8 mouse cellular contexts compared by ENCODE assay signal in the genomic region with DNA sequence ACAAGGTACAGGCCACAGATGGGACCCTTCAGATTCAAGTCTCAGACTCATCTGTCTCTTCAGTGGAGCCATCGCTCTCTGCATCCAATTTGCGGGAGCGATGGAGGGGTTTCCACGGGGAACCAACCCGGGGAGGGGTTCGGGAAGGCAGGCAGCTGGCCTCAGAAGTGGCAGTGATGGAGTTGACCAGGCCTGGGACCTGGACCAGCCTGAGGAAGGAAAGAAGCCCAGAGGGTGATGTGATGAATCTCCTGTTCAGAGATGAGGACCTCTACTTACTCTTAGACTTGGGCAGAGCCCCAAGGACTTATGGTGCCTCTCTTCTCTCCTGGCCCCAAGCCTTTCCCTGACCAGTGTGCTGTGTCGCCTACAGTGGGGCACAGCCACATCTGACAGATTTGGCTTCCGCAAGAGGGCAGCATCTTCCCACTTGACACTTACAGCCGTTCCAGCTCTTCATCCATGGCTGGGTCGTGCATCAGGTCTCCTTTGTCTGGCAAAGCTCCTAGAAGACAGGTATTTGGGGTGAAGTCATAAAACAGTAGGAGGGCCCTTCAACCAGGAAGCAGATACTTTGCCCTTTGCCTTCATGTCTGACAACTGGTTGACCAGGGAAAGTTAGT. TPM values are rescaled to one million over a fixed set of nuclear protein-coding genes. Genes with fewer than 3 reads are reported as not detected.
A peak's percentile ranks its signal among the peaks of the same experiment; 100 is the strongest.
DNase-seq lines count a peak whose midpoint lies in the region; ATAC-seq and TF ChIP-seq lines count a peak whose summit lies in the region.

No protein-coding gene starts in this region.

- no peaks in the 10 kb centered on the region for H3K4me1 ChIP-seq in heart, postnatal 0 days (ENCODE audit: control insufficient read depth, insufficient read depth)
- H3K4me1 ChIP-seq in embryonic fibroblast, embryonic 13.5 days (ENCODE audit: control insufficient read depth, insufficient read depth, low read length) = no peaks in the 10 kb centered on the region
- H3K4me1 ChIP-seq in lung, embryonic 15.5 days = no peaks in the 10 kb centered on the region

- no peaks in the 10 kb centered on the region for H3K9me3 ChIP-seq in heart, postnatal 0 days (replicated peaks; ENCODE audit: control insufficient read depth, low read length)
- H3K9me3 ChIP-seq in lung, embryonic 15.5 days = no peaks in the 10 kb centered on the region

- peak; percentile 43 for ATAC-seq in heart, postnatal 0 days (ENCODE audit: insufficient read depth, low read depth)
- peak; percentile 59; the same call in 1 of the 2 replicates for ATAC-seq in lung, embryonic 15.5 days (ENCODE audit: borderline replicate concordance, extremely low read depth, low FRiP score, low TSS enrichment)

- no peak overlapping the region for H3K4me2 ChIP-seq in heart, postnatal 0 days (ENCODE audit: low read depth, low read length)
- no peak overlapping the region for H3K4me2 ChIP-seq in lung, embryonic 15.5 days

- no peak for TF ChIP-seq EP300 in heart, postnatal 0 days (IDR thresholded peaks at IDR 0.05; ENCODE audit: low read depth)

- WGBS in heart, postnatal 0 days = 26% methylated on average over 10 of the region's 10 CpGs
- WGBS in lung, embryonic 15.5 days = 33% methylated on average over 10 of the region's 10 CpGs

- TF ChIP-seq POLR2A in embryonic fibroblast, embryonic 13.5 days (IDR thresholded peaks at IDR 0.05; ENCODE audit: low read depth, low read length) = no peak

- H3K27ac ChIP-seq in heart, postnatal 0 days (ENCODE audit: low read depth) = no peak overlapping the region
- no peak overlapping the region for H3K27ac ChIP-seq in embryonic fibroblast, embryonic 13.5 days (ENCODE audit: insufficient read depth, low read length)
- no peak overlapping the region for H3K27ac ChIP-seq in lung, embryonic 15.5 days

- no peak for DNase-seq in heart, postnatal 0 days (ENCODE audit: low spot score)
- DNase-seq in heart, adult 9 months (ENCODE audit: low spot score in 2 of 2) = no peak
- DNase-seq in adrenal gland, postnatal 25 days = peak; percentile 57
- peak; percentile 59 for DNase-seq in kidney, adult 18-20 months
- DNase-seq in right cerebral cortex, postnatal 14 days = peak; percentile 56
- DNase-seq in layer of hippocampus, postnatal 14 days (ENCODE audit: low spot score in 2 of 2) = no peak

- H3K4me3 ChIP-seq in heart, postnatal 0 days (ENCODE audit: low read depth, low read length) = no peak overlapping the region
- no peak overlapping the region for H3K4me3 ChIP-seq in embryonic fibroblast, embryonic 13.5 days (ENCODE audit: insufficient read depth, low read length)
- no peak overlapping the region for H3K4me3 ChIP-seq in lung, embryonic 15.5 days

- H3K36me3 ChIP-seq in heart, postnatal 0 days (replicated peaks; ENCODE audit: control insufficient read depth, insufficient read depth, low read length) = peaks cover 34% of the 10 kb centered on the region
- H3K36me3 ChIP-seq in lung, embryonic 15.5 days = peaks cover 35% of the 10 kb centered on the region

- H3K27me3 ChIP-seq in heart, postnatal 0 days (ENCODE audit: control insufficient read depth, insufficient read depth, low read length) = no peaks in the 10 kb centered on the region
- no peaks in the 10 kb centered on the region for H3K27me3 ChIP-seq in lung, embryonic 15.5 days

- H3K9ac ChIP-seq in heart, postnatal 0 days (replicated peaks; ENCODE audit: low read depth, low read length) = no peak overlapping the region
- H3K9ac ChIP-seq in lung, embryonic 15.5 days = no peak overlapping the region

- TF ChIP-seq CTCF in heart, postnatal 0 days (IDR thresholded peaks at IDR 0.05; ENCODE audit: low read depth) = peak; percentile 73
- TF ChIP-seq CTCF in embryonic fibroblast, embryonic 13.5 days (IDR thresholded peaks at IDR 0.05; ENCODE audit: borderline replicate concordance, insufficient read depth, low read length) = peak; percentile 69; the same call in 1 of the 2 replicates

RNA-seq across cellular contexts. Expression of gene Arfgap2, which starts 14.1 kb away (rescaled TPM):
- total RNA-seq in heart, postnatal 0 days (2014; rRNA removed; ENCODE audit: low replicate concordance) = 49.9 and 56.5 TPM in 2 replicates
- polyA plus RNA-seq in heart, postnatal 0 days (2015; fragmentation: Nextera tagmentation; extraction: Ambion mirVana) = 53.0 and 56.3 TPM in 2 replicates
- 107 and 108 TPM in 2 replicates for total RNA-seq in adrenal gland, postnatal 25 days (2021)
- polyA plus RNA-seq in embryonic fibroblast, embryonic 13.5 days (2011; ENCODE audit: insufficient read length, low read depth, missing spikeins) = 50.4 and 67.0 TPM in 2 replicates
- polyA plus RNA-seq in lung, embryonic 15.5 days (2015; fragmentation: Nextera tagmentation; extraction: Ambion mirVana) = 89.5 and 93.0 TPM in 2 replicates
- 10 to 100 TPM; 63.9 to 65.1 TPM for total RNA-seq in layer of hippocampus, postnatal 14 days (2021)

RNA-seq across cellular contexts. Expression of gene Pacsin3, which starts 23.1 kb away (rescaled TPM):
- 104 and 128 TPM in 2 replicates for total RNA-seq in heart, postnatal 0 days (2014; rRNA removed; ENCODE audit: low replicate concordance)
- 58.7 and 59.9 TPM in 2 replicates for polyA plus RNA-seq in heart, postnatal 0 days (2015; fragmentation: Nextera tagmentation; extraction: Ambion mirVana)
- total RNA-seq in adrenal gland, postnatal 25 days (2021) = 134 and 152 TPM in 2 replicates
- 22.0 and 25.5 TPM in 2 replicates for polyA plus RNA-seq in embryonic fibroblast, embryonic 13.5 days (2011; ENCODE audit: insufficient read length, low read depth, missing spikeins)
- 51.7 and 54.2 TPM in 2 replicates for polyA plus RNA-seq in lung, embryonic 15.5 days (2015; fragmentation: Nextera tagmentation; extraction: Ambion mirVana)
- total RNA-seq in layer of hippocampus, postnatal 14 days (2021) = 10 to 100 TPM; 23.2 to 25.5 TPM

RNA-seq across cellular contexts. Expression of gene Ddb2, which starts 42.1 kb away (rescaled TPM):
- total RNA-seq in heart, postnatal 0 days (2014; rRNA removed; ENCODE audit: low replicate concordance) = 2.2 and 6.0 TPM in 2 replicates
- polyA plus RNA-seq in heart, postnatal 0 days (2015; fragmentation: Nextera tagmentation; extraction: Ambion mirVana) = 4.7 and 6.0 TPM in 2 replicates
- 10.4 and 13.2 TPM in 2 replicates for total RNA-seq in adrenal gland, postnatal 25 days (2021)
- polyA plus RNA-seq in embryonic fibroblast, embryonic 13.5 days (2011; ENCODE audit: insufficient read length, low read depth, missing spikeins) = 5.6 and 8.4 TPM in 2 replicates
- polyA plus RNA-seq in lung, embryonic 15.5 days (2015; fragmentation: Nextera tagmentation; extraction: Ambion mirVana) = 19.7 and 20.4 TPM in 2 replicates
- 1 to 10 TPM; 7.3 to 9.1 TPM for total RNA-seq in layer of hippocampus, postnatal 14 days (2021)

Comparison
In these comparisons a context has a peak if more than half of its experiments do, and no peak if none do; other contexts are left out.
1. DNase-seq: peak in adrenal gland, postnatal 25 days (single experiment), kidney, adult 18-20 months (single experiment) and right cerebral cortex, postnatal 14 days (single experiment); none in heart, postnatal 0 days (single experiment), heart, adult 9 months (0 of 2) and layer of hippocampus, postnatal 14 days (0 of 2).